Mouse (Mus musculus) lung, postnatal 4 days (tissue): ENCODE data around the gene Trim47.

Source experiments
- DNase-seq, 2 experiments: peaks; one replicate each; pipeline ENCODE4 v3.0.0; 2021

The Trim47 gene

GRCm38 (mm10) chr11:116127156-116127980 lies at the start of gene Trim47:
Gene Trim47, minus strand, starts transcription at chr11:116127210.
- peak; percentile 87 to 95 for DNase-seq

- no peak for DNase-seq
These were observed 49.0 kb upstream of the Trim47 start for GRCm38 (mm10) chr11:116176010-116176409.

GRCm38 (mm10) chr11:116174775-116175448 lies 47.9 kb upstream of the Trim47 start:
- DNase-seq: no peak

GRCm38 (mm10) chr11:116171959-116172358 lies 44.9 kb upstream of the Trim47 start:
- DNase-seq: no peak

GRCm38 (mm10) chr11:116170003-116170800 lies 43.2 kb upstream of the Trim47 start:
- no peak for DNase-seq

GRCm38 (mm10) chr11:116169214-116169613 lies 42.2 kb upstream of the Trim47 start:
- DNase-seq: no peak

GRCm38 (mm10) chr11:116167884-116168439 lies 41.0 kb upstream of the Trim47 start, which contains the start of gene Fbf1:
Gene Fbf1, minus strand, starts transcription at chr11:116168166.
- peak; percentile 95 to 96 for DNase-seq

GRCm38 (mm10) chr11:116167232-116167631 lies 40.2 kb upstream of the Trim47 start:
- DNase-seq: no peak

- no peak for DNase-seq
These were observed 36.0 kb upstream of the Trim47 start for GRCm38 (mm10) chr11:116163002-116163401.

GRCm38 (mm10) chr11:116162146-116162545 lies 35.1 kb upstream of the Trim47 start:
- no peak for DNase-seq

GRCm38 (mm10) chr11:116161312-116161711 lies 34.3 kb upstream of the Trim47 start:
- DNase-seq: no peak

- no peak for DNase-seq
These were observed 23.9 kb upstream of the Trim47 start for GRCm38 (mm10) chr11:116150960-116151359.

- no peak for DNase-seq
These were observed 22.3 kb upstream of the Trim47 start for GRCm38 (mm10) chr11:116149341-116149740.

GRCm38 (mm10) chr11:116148761-116149221 lies 21.8 kb upstream of the Trim47 start:
- no peak for DNase-seq

GRCm38 (mm10) chr11:116146294-116146985 lies 19.4 kb upstream of the Trim47 start:
- peak; percentile 50 to 71 for DNase-seq

GRCm38 (mm10) chr11:116145481-116146293 lies 18.7 kb upstream of the Trim47 start:
- DNase-seq: no peak

GRCm38 (mm10) chr11:116143468-116143867 lies 16.5 kb upstream of the Trim47 start:
- no peak for DNase-seq

- no peak for DNase-seq
These were observed 15.4 kb upstream of the Trim47 start for GRCm38 (mm10) chr11:116142211-116142991.

GRCm38 (mm10) chr11:116138468-116139138 lies 11.6 kb upstream of the Trim47 start, which contains the start of gene Mrpl38:
Gene Mrpl38, minus strand, starts transcription at chr11:116138868.
- DNase-seq: peak; percentile 91 to 94

GRCm38 (mm10) chr11:116138096-116138467 lies 11.1 kb upstream of the Trim47 start:
- DNase-seq: no peak
